Mouse (Mus musculus) B cell, adult 2 months (primary cell): ENCODE measurements around the gene Mrpl12.
A peak's percentile ranks its signal among the peaks of the same experiment; 100 is the strongest.

Experiments
- DNase-seq, 2 experiments: peaks; one replicate each; pipeline ENCODE4 v3.0.0; 2022

The Mrpl12 gene

GRCm38 (mm10) chr11:120484265-120484981, at the start of gene Mrpl12:
Gene Mrpl12, plus strand, starts transcription at chr11:120484613.
- DNase-seq = peak; percentile 85 to 86

DNA sequence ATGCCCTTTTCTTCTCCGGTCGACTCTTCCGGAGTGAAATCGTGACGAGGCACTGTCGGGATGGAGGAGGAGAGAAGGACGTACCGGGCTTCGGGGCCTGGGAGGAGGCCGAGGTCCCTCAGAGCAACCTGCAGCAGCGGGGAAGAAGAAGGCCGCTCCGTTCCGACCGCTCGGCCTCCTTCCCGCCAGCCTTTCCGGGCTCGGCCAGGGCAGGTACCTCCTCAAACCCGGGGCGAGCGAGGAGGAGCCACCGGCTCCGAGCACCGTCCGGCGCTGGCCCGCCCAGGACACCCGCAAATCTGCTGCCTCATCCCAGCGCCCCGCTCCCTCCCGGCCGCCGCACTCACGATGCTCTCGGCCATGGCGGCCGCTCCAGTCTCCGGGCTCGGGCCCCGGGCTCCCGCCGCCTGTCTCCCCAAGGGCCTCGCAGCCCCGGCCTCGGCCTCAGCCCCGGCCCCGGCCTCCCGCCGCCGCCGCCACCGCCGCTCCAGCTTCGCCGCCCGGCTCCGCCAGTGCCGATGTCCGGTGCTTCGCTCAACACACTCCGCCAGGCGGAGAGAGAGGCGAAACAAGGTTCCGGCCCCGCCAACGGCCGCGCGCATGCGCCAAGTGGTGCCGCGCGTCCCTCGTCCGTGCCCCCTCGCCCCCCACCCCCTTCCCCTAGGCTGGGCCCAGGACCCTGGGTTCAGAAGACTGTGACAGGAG, 47.1 kb upstream of the Mrpl12 start, which contains the start of gene Nploc4:
Gene Nploc4 (minus strand): TSS at position 557 of the 705 bp plus-strand sequence.
- peak; percentile 89 to 92 for DNase-seq

DNA sequence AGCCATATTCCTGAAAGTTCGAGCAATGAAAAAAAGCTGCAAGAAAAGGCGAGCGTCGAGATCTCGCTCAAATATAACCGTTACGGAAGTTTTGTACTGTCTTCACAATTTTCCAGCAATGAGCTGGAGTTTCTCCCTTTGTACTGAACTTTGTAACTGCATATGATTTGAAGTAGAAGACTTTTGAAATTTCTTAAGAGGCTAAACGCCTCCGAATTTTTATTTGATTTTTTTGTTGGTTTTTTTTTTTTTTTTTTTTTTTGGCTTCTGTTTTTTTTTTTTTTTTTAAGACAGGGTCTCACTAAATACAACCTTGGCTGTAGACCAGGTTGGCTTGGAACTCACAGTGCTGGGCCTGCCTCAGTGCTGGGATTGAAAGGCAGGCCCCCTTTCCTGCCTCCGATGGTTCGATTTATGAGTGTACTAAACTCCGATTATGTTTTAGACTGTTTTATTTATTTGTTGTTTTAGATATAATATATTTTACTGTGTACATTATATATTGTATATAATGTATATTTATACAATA, 46.5 kb upstream of the Mrpl12 start:
- no peak for DNase-seq

GRCm38 (mm10) chr11:120442344-120442743, 42.1 kb upstream of the Mrpl12 start, which contains the start of gene Tspan10:
Gene Tspan10, plus strand, starts transcription at chr11:120442644.
- DNase-seq = no peak

- DNase-seq = no peak
Measured at GRCm38 (mm10) chr11:120442765-120443280, 41.6 kb upstream of the Mrpl12 start.

DNA sequence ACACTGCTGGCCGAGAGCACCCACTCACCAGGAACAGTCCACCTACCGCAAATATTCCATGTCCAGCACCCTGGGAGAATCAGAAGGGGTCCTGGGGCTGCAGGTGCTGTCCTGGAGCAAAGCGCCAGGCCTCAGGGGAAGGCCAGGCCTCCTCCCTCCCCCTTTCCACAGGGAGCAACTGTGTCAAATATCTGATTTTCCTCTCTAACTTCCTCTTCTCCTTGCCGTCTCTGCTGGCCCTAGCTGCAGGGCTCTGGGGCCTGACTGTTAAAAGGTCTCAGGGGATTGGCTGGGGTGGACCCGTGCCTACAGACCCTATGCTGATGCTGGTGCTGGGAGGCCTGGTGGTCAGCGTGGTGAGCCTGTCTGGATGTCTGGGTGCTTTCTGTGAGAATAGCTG, 40.3 kb upstream of the Mrpl12 start:
- DNase-seq = no peak

DNA sequence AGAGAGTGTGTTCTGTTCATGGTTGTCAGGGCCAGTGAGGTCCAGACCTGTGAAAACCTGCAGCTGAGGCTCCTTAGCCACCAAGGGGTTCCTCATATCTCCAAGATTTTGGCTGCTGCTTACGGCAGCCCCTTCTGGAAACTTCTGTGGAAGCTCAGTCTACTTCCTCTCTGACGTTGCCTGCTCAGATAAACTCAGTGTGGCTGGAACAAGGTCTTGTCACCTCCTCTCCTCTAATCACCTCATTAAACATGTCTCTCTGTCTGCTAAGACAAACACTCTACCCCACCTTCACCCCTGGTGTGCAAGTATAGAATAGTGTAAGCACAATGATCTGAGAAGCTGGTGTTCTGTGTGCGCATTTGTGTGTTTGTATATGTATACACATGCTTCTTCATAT, 38.9 kb upstream of the Mrpl12 start:
- DNase-seq = no peak

DNA sequence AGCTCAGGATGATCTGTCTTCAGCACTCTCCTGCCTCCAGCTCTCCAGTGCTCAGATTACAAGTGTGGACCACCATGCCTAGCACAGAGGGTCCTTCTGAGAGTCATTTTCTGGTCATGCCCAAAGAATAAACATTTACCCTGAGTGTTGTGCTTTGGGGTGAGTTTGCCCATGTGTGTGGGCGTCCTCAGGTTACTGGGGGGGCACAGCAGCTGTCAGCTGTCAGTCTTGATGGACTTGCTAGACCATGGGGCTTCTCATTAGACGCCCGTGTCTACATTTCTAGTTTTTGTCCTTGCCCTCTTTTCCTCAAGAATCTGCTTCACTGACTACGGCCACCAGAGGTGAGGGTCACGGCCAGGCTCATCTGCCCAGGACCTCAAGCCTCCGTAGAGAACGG, 37.2 kb upstream of the Mrpl12 start:
- no peak for DNase-seq

DNA sequence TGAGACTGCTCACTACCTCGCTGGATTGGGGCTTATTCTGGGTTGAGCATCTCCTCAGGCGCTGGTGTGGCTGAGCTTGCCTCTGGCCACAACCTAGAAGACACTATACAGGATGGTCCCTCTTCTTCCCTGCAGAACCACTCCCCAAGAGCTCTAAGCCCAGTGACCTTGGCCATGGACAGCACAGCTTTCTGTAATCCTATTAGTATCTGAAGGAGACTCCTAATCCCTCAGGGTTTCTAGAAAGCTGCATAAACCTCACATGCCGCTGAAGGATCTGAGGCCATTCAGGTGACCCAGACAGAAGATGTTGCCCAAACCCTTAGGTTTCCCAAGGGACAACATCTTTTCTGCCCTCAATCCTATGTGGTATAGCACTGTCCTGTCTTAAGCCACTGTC, 32.2 kb upstream of the Mrpl12 start:
- DNase-seq = no peak

- DNase-seq = no peak
Measured at GRCm38 (mm10) chr11:120453306-120453705, 31.1 kb upstream of the Mrpl12 start, which contains the start of gene Pde6g. Gene Pde6g, minus strand, starts transcription at chr11:120453500.

- DNase-seq = no peak
Measured at GRCm38 (mm10) chr11:120454965-120455364, 29.4 kb upstream of the Mrpl12 start.

DNA sequence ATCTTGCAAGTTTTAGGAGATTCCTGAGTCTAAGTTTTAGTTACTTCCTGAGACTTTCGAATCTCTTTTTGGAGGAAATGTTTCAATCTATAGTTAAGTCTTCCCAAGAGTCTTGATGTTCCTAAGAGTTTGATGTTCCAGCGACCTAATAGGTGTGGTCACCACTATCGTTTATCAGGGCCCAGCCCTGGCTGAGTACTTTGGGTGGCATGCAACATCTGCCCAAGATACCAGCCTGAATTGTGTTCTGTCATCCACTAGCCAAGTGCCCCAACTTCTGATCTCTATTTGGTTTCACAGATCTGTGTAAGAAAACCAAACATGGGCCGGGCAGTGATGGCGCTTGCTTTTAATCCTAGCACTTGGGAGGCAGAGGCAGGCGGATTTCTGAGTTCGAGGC, 29.0 kb upstream of the Mrpl12 start:
- no peak for DNase-seq

DNA sequence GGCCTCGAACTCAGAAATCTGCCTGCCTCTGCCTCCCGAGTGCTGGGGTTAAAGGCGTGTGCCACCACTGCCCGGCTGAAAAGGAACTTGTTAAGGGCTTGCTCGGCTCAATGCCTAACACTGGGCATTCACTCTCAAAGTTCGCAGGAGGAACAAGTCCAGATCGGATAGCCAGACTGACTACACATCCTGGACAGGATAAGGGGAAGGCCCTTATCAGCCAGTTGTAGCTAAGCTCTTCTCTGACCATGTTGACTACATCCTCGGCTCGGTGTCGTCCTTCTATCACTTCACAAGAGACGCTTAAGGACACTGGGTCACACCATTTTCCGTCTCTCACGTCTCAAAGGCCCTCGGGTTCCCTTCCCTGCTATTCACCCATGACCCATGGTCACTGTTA, 27.0 kb upstream of the Mrpl12 start:
- peak in 1 of 2 experiments; percentile 9 for DNase-seq

DNA sequence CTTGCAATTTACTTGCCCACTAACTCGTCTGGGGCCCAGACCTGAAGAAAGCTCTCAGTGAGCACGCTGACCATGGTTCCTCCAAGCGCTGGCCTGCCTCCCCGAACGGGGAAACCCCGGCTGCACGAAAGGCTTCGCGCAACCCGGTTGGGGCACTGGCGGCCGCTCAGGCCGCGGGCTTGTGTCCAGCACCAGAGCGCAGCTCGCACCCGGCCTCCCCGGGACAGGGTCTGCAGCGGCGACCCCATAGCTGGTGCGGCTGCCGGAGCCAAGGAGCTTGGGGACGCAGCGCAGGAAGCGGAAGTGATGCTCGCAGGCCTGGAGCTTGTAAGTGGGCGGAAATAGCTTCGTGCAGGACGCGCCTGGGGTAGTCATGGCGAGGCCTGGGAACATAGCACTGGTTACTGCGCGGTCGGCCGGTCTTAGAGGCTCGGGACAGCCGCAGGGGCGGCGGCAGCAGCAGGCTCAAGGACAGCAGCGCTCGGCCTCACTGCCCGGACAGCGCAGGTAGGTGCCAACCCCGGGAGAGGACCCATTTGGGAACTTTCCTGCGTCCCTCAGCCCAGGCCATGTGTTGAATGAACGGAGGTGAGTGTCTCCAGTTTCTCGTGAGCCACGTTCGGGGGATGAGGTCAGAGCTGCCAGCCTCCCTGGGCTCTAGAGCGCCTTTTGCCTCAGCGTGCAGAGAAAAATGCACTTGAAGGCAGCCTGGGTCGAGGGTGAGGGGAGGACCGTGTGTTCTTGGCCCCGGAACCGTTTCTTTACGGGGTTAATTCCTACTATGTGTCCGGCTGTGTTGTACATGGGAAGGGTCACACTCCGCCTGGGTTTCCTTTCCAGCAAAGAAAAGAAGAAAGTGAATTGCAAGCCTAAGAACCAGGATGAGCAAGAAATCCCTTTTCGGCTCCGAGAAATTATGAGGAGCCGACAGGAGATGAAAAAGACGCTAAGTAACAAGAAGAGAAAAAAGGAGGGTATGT, 26.4 kb upstream of the Mrpl12 start, which contains the start of the genes Oxld1 and Ccdc137:
Gene Oxld1 (minus strand): TSS at position 297 of the 980 bp plus-strand sequence.
Gene Ccdc137 (plus strand): TSS at position 344 of the 980 bp plus-strand sequence.
- peak; percentile 74 to 78 for DNase-seq

DNA sequence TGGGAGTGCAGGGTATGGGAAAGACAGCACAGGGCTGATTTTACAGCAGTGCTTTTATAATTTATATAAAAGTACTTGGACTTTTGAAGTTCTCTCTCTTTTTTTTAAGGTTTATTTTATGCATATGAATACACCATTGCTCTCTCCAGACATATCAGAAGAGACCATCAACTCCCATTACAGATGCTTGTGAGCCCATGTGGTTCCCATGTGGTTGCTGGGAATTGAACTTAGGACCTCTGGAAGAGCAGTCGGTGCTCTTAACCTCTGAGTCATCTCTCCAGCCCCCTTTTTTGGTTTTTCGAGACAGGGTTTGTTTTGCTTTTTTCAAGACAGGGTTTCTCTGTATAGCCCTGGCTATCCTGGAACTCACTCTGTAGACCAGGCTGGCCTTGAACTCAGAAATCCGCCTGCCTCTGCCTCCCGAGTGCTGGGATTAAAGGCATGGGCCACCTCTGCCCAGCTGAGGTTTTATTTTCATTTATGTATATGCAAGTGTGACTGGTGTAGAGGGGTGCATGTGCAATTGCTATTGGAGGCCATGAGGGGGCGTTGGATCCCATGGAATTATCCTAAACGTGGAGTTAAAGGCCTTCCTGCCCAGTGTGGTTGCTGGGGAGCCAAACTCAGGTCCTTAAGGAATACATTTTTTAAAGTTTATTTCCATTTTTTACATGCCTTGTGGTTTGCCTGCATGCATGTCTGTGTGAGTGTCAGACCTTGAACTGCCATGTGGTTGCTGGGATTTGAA, 25.4 kb upstream of the Mrpl12 start:
- no peak for DNase-seq

- DNase-seq = no peak
Measured at GRCm38 (mm10) chr11:120463536-120463935, 20.9 kb upstream of the Mrpl12 start.

DNA sequence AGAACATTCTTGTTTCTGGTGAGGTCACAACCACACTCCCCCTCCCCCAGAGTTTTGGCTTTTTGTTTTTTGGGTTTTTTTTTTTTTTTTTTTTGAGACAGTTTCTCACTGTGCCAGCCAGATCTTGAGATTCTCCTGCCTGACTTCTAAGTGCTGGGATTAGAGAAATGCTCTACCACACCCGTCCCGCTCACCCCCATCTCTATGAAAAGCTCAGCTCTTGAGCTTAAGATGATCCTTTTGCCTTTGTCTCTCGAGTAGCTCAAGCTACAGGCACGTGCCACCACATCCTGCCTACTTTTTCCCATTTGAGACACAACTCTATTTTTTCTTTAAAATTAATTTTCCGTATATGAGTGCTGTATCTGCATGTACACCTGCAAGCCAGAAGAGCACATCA, 20.0 kb upstream of the Mrpl12 start:
- no peak for DNase-seq

DNA sequence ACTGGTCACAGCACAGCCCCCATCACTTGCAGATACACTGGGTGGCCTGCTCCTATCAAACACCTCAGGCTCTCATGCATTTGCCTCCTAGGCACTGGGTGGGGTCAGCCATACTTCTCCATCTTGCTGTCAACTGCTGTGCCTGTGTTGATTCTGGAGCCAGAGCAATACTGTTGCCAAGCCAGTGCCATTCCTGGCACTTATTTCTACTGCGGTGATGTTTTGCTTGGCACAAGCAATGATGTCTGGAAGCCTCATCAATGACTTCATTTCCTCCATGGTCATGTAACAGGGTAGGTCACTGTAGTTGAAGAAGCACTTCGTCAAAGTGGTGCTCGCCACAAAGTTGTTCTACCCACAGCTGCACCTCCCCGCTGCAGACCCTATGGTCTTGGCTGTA, 18.9 kb upstream of the Mrpl12 start:
- no peak for DNase-seq

DNA sequence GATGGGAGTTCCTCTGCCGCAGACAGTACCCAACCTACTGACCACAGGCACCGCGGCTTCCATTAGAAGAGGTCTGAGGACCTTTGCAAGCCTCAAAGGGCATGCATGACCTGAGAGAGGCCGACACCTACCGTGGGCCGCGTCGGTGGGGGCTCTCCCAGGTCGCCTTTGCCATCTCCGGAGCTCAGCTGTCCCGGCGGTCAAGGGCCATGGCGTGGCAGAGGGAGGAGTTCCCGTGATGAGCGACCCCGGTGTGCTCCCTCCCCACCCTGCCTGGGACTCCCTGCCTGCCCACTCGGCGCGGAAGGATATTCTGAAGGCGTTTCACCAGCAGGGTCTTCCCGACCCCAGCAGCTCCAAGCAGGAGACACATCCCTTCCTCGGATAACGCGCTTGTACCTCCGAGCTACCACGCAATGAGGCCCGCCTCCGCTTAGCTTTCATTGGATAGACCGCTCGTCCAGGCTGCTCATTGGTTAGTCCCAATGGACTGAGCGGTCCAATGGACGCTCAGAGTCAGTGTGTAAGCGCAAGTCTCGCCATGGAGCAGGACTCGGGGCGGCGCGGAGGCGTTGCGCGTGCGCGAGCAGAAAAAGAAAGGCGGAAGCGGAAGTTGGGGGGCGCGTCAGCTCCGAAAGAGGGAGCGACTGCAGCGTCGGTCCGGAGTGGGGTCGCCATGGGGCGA, 17.2 kb upstream of the Mrpl12 start, which contains the start of gene Arl16:
Gene Arl16 (minus strand): TSS at position 557 of the 685 bp plus-strand sequence.
- peak; percentile 93 to 94 for DNase-seq

GRCm38 (mm10) chr11:120467736-120468092, 16.7 kb upstream of the Mrpl12 start:
- no peak for DNase-seq

DNA sequence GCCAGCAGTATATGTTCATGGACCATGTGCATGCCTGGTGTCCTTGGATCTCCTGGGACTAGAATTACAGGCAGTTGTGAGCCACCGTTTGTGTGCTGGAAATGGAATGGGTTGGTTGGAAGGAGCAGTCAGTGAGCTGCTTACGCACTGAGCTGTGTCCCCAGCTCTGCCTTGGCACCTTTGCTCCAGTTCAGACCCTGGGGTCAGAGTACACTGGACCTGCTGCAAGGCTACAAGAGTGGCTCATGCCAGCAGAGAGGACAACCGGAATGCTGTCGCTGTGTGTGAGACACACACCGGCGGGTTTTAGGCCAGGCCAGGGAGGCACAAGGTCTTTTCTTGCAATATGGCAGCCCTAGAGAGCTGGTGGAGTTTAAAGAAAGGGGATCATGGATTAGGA, 12.4 kb upstream of the Mrpl12 start:
- DNase-seq = no peak
